Mouse (Mus musculus): ENCODE measurements around the gene Cd8a. TPM values are rescaled to one million over a fixed set of nuclear protein-coding genes. Genes with fewer than 3 reads are reported as not detected.

Cd8a gene
- total RNA-seq, 2 experiments from 2014 or later, result not detected

Other genes with a start within 250 kb of the Cd8a start
- gene Thnsl2, start 229.0 kb upstream of the Cd8a start, total RNA-seq (2021), result 1 to 10 TPM; 2.0 to 2.9 TPM
- not detected for gene Fabp1, start 173.6 kb upstream of the Cd8a start, total RNA-seq (2021)
- 10 to 100 TPM; 11.0 to 12.2 TPM for gene Krcc1, start 101.8 kb upstream of the Cd8a start, total RNA-seq (2021)
- 1 to 10 TPM; 1.8 to 2.3 TPM for gene Smyd1, start 51.2 kb upstream of the Cd8a start, total RNA-seq (2021)
- gene Cd8b1, start 50.6 kb upstream of the Cd8a start, total RNA-seq (2021), result not detected
- 10 to 100 TPM; 53.5 to 54.3 TPM for gene Rmnd5a, start 67.2 kb downstream of the Cd8a start, total RNA-seq (2021)
- gene Rnf103, start 120.5 kb downstream of the Cd8a start, total RNA-seq (2021), result 10 to 100 TPM; 43.9 to 45.4 TPM
- gene Chmp3, start 170.4 kb downstream of the Cd8a start, total RNA-seq (2021), result 10 to 100 TPM; 78.0 to 83.9 TPM